ENCODE assay signal across 8 mouse cellular contexts in genomic region chr9:15045084-15045669, GRCm38 (mm10). TPM values are rescaled to one million over a fixed set of nuclear protein-coding genes. Genes with fewer than 3 reads are reported as not detected.
DNase-seq lines count a peak whose midpoint lies in the region; ATAC-seq and TF ChIP-seq lines count a peak whose summit lies in the region.

Gene Panx1 (minus strand): TSS chr9:15045478.

- H3K27me3 ChIP-seq in forebrain, embryonic 16.5 days (replicated peaks; ENCODE audit: control insufficient read depth, insufficient read depth, low read length): no peaks in the 10 kb centered on the region
- no peaks in the 10 kb centered on the region for H3K27me3 ChIP-seq in lung, embryonic 15.5 days

- WGBS in forebrain, embryonic 16.5 days: under 1% methylated on average over 67 of the region's 68 CpGs
- under 1% methylated on average over 68 of the region's 68 CpGs for WGBS in lung, embryonic 15.5 days
- WGBS in olfactory bulb, adult 2 months: under 1% methylated on average over 68 of the region's 68 CpGs

- no peaks in the 10 kb centered on the region for H3K36me3 ChIP-seq in forebrain, embryonic 16.5 days (ENCODE audit: control insufficient read depth, insufficient read depth)
- no peaks in the 10 kb centered on the region for H3K36me3 ChIP-seq in lung, embryonic 15.5 days

- H3K9ac ChIP-seq in forebrain, embryonic 16.5 days (replicated peaks; ENCODE audit: low read depth, low read length): peak within 1 kb of the TSS; percentile 97
- H3K9ac ChIP-seq in lung, embryonic 15.5 days: peak within 1 kb of the TSS; percentile 93

- H3K4me1 ChIP-seq in forebrain, embryonic 16.5 days (replicated peaks; ENCODE audit: control insufficient read depth, insufficient read depth, low read length): peaks cover 32% of the 10 kb centered on the region
- H3K4me1 ChIP-seq in lung, embryonic 15.5 days: peaks cover 19% of the 10 kb centered on the region
- H3K4me1 ChIP-seq in olfactory bulb, adult 2 months (ENCODE audit: control insufficient read depth, insufficient read depth, low read length): peaks cover 20% of the 10 kb centered on the region

- peak; percentile 69 for TF ChIP-seq POLR2A in olfactory bulb, adult 2 months (IDR thresholded peaks at IDR 0.05; ENCODE audit: insufficient read depth, low read depth, low read length)

- ATAC-seq in forebrain, embryonic 16.5 days: peak; percentile 95
- peak; percentile 83 for ATAC-seq in lung, embryonic 15.5 days (ENCODE audit: borderline replicate concordance, extremely low read depth, low FRiP score, low TSS enrichment)

- intact Hi-C loops in heart, postnatal 36 days (cut with DNase I): no loop called here

- TF ChIP-seq CTCF in olfactory bulb, adult 2 months (IDR thresholded peaks at IDR 0.05; ENCODE audit: insufficient read depth, low read depth, low read length): 0 out of 2 replicates have a peak, but pooled peaks have one; percentile 12

- H3K27ac ChIP-seq in forebrain, embryonic 16.5 days (ENCODE audit: low read length): peak within 1 kb of the TSS; percentile 95
- peak within 1 kb of the TSS; percentile 91 for H3K27ac ChIP-seq in lung, embryonic 15.5 days
- H3K27ac ChIP-seq in olfactory bulb, adult 2 months (ENCODE audit: insufficient read depth, low read depth, low read length): peak within 1 kb of the TSS; percentile 74

- peak; percentile 89 to 91 for DNase-seq in B cell, adult 2 months
- DNase-seq in adrenal gland, postnatal 25 days: peak; percentile 67
- DNase-seq in heart, postnatal 36 days: peak; percentile 67 to 71
- peak; percentile 28 to 74 for DNase-seq in layer of hippocampus, adult 18-20 months (ENCODE audit: low spot score in 2 of 2)
- DNase-seq in thymus, adult 18-20 months: peak; percentile 71 to 74

- peak within 1 kb of the TSS; percentile 90 for H3K4me3 ChIP-seq in forebrain, embryonic 16.5 days (replicated peaks; ENCODE audit: low read length)
- H3K4me3 ChIP-seq in lung, embryonic 15.5 days: peak within 1 kb of the TSS; percentile 94
- peak within 1 kb of the TSS; percentile 84 for H3K4me3 ChIP-seq in olfactory bulb, adult 2 months (ENCODE audit: insufficient read depth, low read depth, low read length)

- no peaks in the 10 kb centered on the region for H3K9me3 ChIP-seq in forebrain, embryonic 16.5 days (ENCODE audit: control insufficient read depth, low read length)
- H3K9me3 ChIP-seq in lung, embryonic 15.5 days: no peaks in the 10 kb centered on the region

- H3K4me2 ChIP-seq in forebrain, embryonic 16.5 days (ENCODE audit: low read length): peak within 1 kb of the TSS; percentile 52
- peak within 1 kb of the TSS; percentile 78 for H3K4me2 ChIP-seq in lung, embryonic 15.5 days

RNA-seq across cellular contexts. Expression of gene Panx1, which starts in this region (rescaled TPM):
- total RNA-seq in adrenal gland, postnatal 25 days (2021): 8.6 and 14.9 TPM in 2 replicates
- polyA plus RNA-seq in forebrain, embryonic 16.5 days (2015; fragmentation: Nextera tagmentation; extraction: Ambion mirVana): 136 and 138 TPM in 2 replicates
- total RNA-seq in heart, postnatal 36 days (2021): 1 to 10 TPM; 4.7 to 7.1 TPM
- 10 to 100 TPM; 26.3 to 27.0 TPM for total RNA-seq in layer of hippocampus, adult 18-20 months (2021)
- 31.7 and 38.6 TPM in 2 replicates for polyA plus RNA-seq in lung, embryonic 15.5 days (2015; fragmentation: Nextera tagmentation; extraction: Ambion mirVana)
- not detected in 2 replicates for polyA plus RNA-seq in olfactory bulb, adult 2 months (2012; ENCODE audit: insufficient read depth, insufficient read length, low replicate concordance, missing spikeins)

Comparison
In these comparisons a context has a peak if more than half of its experiments do, and no peak if none do; other contexts are left out.
1. Peak in every context shown above with its lines: DNase-seq, ATAC-seq, H3K4me3 ChIP-seq and H3K27ac ChIP-seq.
2. RNA of gene Panx1 (polyA plus RNA-seq): 136 to 138 TPM in forebrain, embryonic 16.5 days and 31.7 to 38.6 TPM in lung, embryonic 15.5 days; not detected in olfactory bulb, adult 2 months; every median in the first group is over 10 times any median in the second.